Mouse (Mus musculus) forebrain, embryonic 16.5 days (tissue): ENCODE measurements around the gene Gpr68. TPM values are rescaled to one million over a fixed set of nuclear protein-coding genes. Genes with fewer than 3 reads are reported as not detected.

ENCODE experiments used
- ATAC-seq: fragments of 200-750 bp; cut with Nextera tagmentation; 2 replicates; pipeline ENCODE4 v1.8.0; 2017; ENCODE audit warnings: mild to moderate bottlenecking, moderate library complexity
- H3K27ac ChIP-seq: fragments of 300-500 bp; sonication (generic); 2 replicates; pipeline ENCODE4 v1.5.1; 2014; ENCODE audit warnings: low read length, control low read depth
- H3K27me3 ChIP-seq: fragments of 300-500 bp; sonication (generic); replicated peaks from 2 replicates; pipeline ENCODE4 v1.6.1; 2014; ENCODE audit warnings: low read length; ENCODE audit not compliant: control insufficient read depth, insufficient read depth
- H3K36me3 ChIP-seq: fragments of 300-500 bp; sonication (generic); 2 replicates; pipeline ENCODE4 v1.6.1; 2014; ENCODE audit not compliant: control insufficient read depth, insufficient read depth
- H3K4me1 ChIP-seq: fragments of 300-500 bp; sonication (generic); replicated peaks from 2 replicates; pipeline ENCODE4 v1.6.1; 2014; ENCODE audit warnings: low read length; ENCODE audit not compliant: control insufficient read depth, insufficient read depth
- H3K4me2 ChIP-seq: fragments of 300-500 bp; sonication (generic); 2 replicates; pipeline ENCODE4 v1.6.1; 2014; ENCODE audit warnings: mild to moderate bottlenecking, low read length, control low read depth
- H3K4me3 ChIP-seq: fragments of 300-500 bp; sonication (generic); replicated peaks from 2 replicates; pipeline ENCODE4 v1.5.1; 2014; ENCODE audit warnings: mild to moderate bottlenecking, low read length, control low read depth
- H3K9ac ChIP-seq: fragments of 300-500 bp; sonication (generic); replicated peaks from 2 replicates; pipeline ENCODE4 v1.6.1; 2014; ENCODE audit warnings: low read depth, low read length, control low read depth
- H3K9me3 ChIP-seq: fragments of 300-500 bp; sonication (generic); 2 replicates; pipeline ENCODE4 v1.6.1; 2016; ENCODE audit warnings: low read length; ENCODE audit not compliant: control insufficient read depth
- WGBS: fragments of 180-500 bp; shearing (Covaris S2); extraction: QIAGEN DNeasy Blood & Tissue Kit; methylation state at CpG from one replicate; pipeline ENCODE4 v1.1.7; 2014; 5-methylcytosine and 5-hydroxymethylcytosine counted together
- polyA plus RNA-seq: library from polyadenylated mRNA; unstranded; fragments of >200 nt; fragmentation: Nextera tagmentation; extraction: Ambion mirVana; gene quantifications from 2 replicates; pipeline ENCODE4 v1.2.1, GENCODE M21; 2015

Gpr68 gene
- polyA plus RNA-seq, result 0.87 and 1.7 TPM in 2 replicates

GRCm38 (mm10) chr12:100907598-100908297 lies at the start of gene Gpr68:
Gpr68 (minus strand) TSS chr12:100908198.
- Histone ChIP-seq H3K36me3 (no peaks in the 10 kb centered on the region), H3K4me2 (peak within 1 kb of the TSS; percentile 83), H3K4me1 (peaks cover 16% of the 10 kb centered on the region), H3K27ac (no peak within 1 kb of the TSS), H3K9ac (peak within 1 kb of the TSS; percentile 64), H3K9me3 (no peaks in the 10 kb centered on the region), H3K4me3 (peak within 1 kb of the TSS; percentile 43), H3K27me3 (no peaks in the 10 kb centered on the region)
- peak; percentile 68 for ATAC-seq
- 4% methylated on average over 39 of the region's 39 CpGs for WGBS

- Histone ChIP-seq H3K27me3 (no peaks in the 10 kb centered on the region), H3K9me3 (no peaks in the 10 kb centered on the region), H3K4me1 (peaks cover 24% of the 10 kb centered on the region), H3K4me2 (no peak overlapping the region), H3K9ac (no peak overlapping the region), H3K4me3 (no peak overlapping the region), H3K36me3 (no peaks in the 10 kb centered on the region), H3K27ac (no peak overlapping the region)
- 40% methylated on average over 3 of the region's 3 CpGs for WGBS
- ATAC-seq, result peak; percentile 14; the same call in 1 of the 2 replicates
Observed at GRCm38 (mm10) chr12:100957257-100957656, 49.3 kb upstream of the Gpr68 start.

- ATAC-seq, result no peak
- Histone ChIP-seq H3K4me2 (no peak overlapping the region), H3K36me3 (no peaks in the 10 kb centered on the region), H3K9ac (no peak overlapping the region), H3K9me3 (no peaks in the 10 kb centered on the region), H3K27ac (no peak overlapping the region), H3K27me3 (no peaks in the 10 kb centered on the region), H3K4me3 (no peak overlapping the region), H3K4me1 (peaks cover 25% of the 10 kb centered on the region)
- WGBS, result 62% methylated on average over 4 of the region's 4 CpGs
Observed at GRCm38 (mm10) chr12:100956825-100957224, 48.8 kb upstream of the Gpr68 start.

DNA sequence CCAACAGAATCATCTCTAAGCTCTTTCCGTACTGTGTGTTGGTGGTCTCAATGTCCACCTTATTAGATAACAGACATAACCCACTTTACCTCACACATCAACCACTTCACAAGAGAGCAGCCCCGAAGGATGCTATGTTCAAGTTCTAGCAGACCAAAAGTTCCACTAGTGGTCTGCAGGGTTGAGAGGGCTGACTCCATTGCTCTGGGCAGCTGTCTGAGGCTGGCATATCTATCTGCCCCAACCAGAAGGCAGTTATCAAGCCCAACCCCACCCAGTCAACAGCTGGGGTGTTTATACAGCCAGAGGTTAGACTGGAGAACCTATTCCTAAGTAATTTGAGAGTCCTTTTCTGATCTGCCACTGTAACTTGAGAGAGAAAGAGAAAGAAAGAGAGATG lies 48.0 kb upstream of the Gpr68 start:
- no peak for ATAC-seq
- Histone ChIP-seq H3K4me1 (peaks cover 25% of the 10 kb centered on the region), H3K27me3 (no peaks in the 10 kb centered on the region), H3K27ac (no peak overlapping the region), H3K4me3 (no peak overlapping the region), H3K9ac (no peak overlapping the region), H3K36me3 (no peaks in the 10 kb centered on the region), H3K9me3 (no peaks in the 10 kb centered on the region), H3K4me2 (no peak overlapping the region)
- WGBS, result 94% methylated on average over 2 of the region's 2 CpGs

GRCm38 (mm10) chr12:100953926-100954325 lies 45.9 kb upstream of the Gpr68 start:
- Histone ChIP-seq H3K9me3 (no peaks in the 10 kb centered on the region), H3K4me2 (no peak overlapping the region), H3K4me3 (no peak overlapping the region), H3K9ac (no peak overlapping the region), H3K36me3 (no peaks in the 10 kb centered on the region), H3K4me1 (peaks cover 19% of the 10 kb centered on the region), H3K27me3 (no peaks in the 10 kb centered on the region), H3K27ac (no peak overlapping the region)
- no peak for ATAC-seq
- 80% methylated on average over 8 of the region's 8 CpGs for WGBS

DNA sequence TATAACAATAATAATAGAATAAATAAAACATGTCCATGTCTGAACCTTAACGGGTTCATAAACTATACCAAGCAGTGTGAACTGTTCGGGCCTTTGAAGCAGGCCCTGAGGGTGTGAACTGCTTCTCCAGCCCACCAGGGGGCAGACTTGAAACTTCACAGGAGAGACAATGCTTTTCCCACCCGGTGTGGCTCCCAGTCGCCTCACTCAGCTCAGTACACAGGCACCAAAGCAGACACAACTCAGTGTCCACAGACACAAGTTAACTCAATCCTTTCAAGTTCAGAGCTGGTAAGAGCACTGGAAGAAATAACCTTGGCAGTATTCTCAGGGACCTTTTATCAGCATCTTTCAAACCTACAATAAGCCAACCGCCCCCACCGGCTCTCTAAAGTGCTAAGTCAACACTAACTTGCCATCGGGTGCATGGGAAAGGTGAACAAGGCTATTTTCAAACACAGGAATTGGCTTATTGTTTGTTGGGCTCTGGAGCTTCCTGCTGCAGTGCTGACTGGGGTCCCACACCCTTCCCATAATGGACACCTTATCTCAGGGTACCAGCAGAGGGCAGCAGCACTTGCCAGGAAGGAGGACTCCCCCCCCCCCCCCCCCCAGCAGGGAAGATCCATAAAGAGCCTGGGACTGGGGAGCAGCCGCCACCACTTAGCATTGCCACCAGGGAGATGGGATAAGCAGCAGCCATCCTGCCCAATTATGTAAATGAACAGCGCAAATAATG lies 44.4 kb upstream of the Gpr68 start:
- no peak overlapping the region for H3K9ac ChIP-seq
- H3K27ac ChIP-seq, result peak overlapping the region; percentile 38
- peaks cover 7% of the 10 kb centered on the region for H3K4me1 ChIP-seq
- H3K4me3 ChIP-seq, result no peak overlapping the region
- 35% methylated on average over 9 of the region's 9 CpGs for WGBS
- H3K4me2 ChIP-seq, result no peak overlapping the region
- H3K27me3 ChIP-seq, result no peaks in the 10 kb centered on the region
- peak; percentile 89 for ATAC-seq
- no peaks in the 10 kb centered on the region for H3K9me3 ChIP-seq
- H3K36me3 ChIP-seq, result 0 out of 2 replicates have a peak, but pooled peaks cover 4% of the 10 kb centered on the region

- Histone ChIP-seq H3K4me2 (no peak overlapping the region), H3K27me3 (no peaks in the 10 kb centered on the region), H3K36me3 (peaks cover 20% of the 10 kb centered on the region), H3K27ac (no peak overlapping the region), H3K9me3 (no peaks in the 10 kb centered on the region), H3K9ac (no peak overlapping the region), H3K4me1 (peaks cover 3% of the 10 kb centered on the region), H3K4me3 (no peak overlapping the region)
- 81% methylated on average over 5 of the region's 5 CpGs for WGBS
- ATAC-seq, result no peak
Observed at GRCm38 (mm10) chr12:100949146-100949545, 41.1 kb upstream of the Gpr68 start.

GRCm38 (mm10) chr12:100948021-100948420 lies 40.0 kb upstream of the Gpr68 start:
- peaks cover 20% of the 10 kb centered on the region for H3K36me3 ChIP-seq

DNA sequence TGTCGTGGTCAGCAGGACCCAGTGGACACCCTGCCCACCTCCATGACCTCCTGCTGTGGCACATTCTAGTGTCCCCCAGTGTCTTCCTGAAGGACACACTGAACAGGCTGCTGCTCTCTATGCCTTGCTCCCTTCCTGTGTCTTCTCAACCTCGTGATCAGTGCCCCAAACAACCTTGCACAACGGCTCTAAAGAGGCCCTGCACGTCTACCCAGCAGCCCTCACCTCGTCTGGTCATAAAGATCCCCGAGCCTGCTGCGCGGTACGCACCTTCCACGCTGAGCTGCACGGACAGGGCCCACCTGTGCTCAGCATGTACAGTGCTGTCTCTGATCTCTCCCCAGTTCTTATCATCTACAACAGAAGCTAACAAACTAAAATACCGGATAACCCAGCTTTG lies 38.0 kb upstream of the Gpr68 start:
- 95% methylated on average over 12 of the region's 12 CpGs for WGBS
- H3K4me1 ChIP-seq, result no peaks in the 10 kb centered on the region
- no peaks in the 10 kb centered on the region for H3K27me3 ChIP-seq
- no peaks in the 10 kb centered on the region for H3K9me3 ChIP-seq
- H3K4me2 ChIP-seq, result no peak overlapping the region
- no peak overlapping the region for H3K27ac ChIP-seq
- H3K36me3 ChIP-seq, result peaks cover 30% of the 10 kb centered on the region
- no peak overlapping the region for H3K4me3 ChIP-seq
- ATAC-seq, result no peak
- no peak overlapping the region for H3K9ac ChIP-seq

More at GRCm38 (mm10) chr12:100948021-100948420, 40.0 kb upstream of the Gpr68 start:
- no peak overlapping the region for H3K4me2 ChIP-seq
- ATAC-seq, result no peak
- H3K4me3 ChIP-seq, result no peak overlapping the region
- no peaks in the 10 kb centered on the region for H3K27me3 ChIP-seq
- no peak overlapping the region for H3K27ac ChIP-seq
- H3K4me1 ChIP-seq, result peaks cover 3% of the 10 kb centered on the region
- 96% methylated on average over 6 of the region's 6 CpGs for WGBS
- no peak overlapping the region for H3K9ac ChIP-seq
- H3K9me3 ChIP-seq, result no peaks in the 10 kb centered on the region
